Mouse (Mus musculus): ENCODE measurements around the gene Fam81a.

The Fam81a gene

GRCm38 (mm10) chr9:70142460-70142859 is at the start of gene Fam81a:
TSS of gene Fam81a (minus strand) at chr9:70142560.
- DNase-seq = no peak

- no peak for DNase-seq
Measured at GRCm38 (mm10) chr9:70182639-70183038, 40.3 kb upstream of the Fam81a start.

GRCm38 (mm10) chr9:70181719-70182118 is 39.4 kb upstream of the Fam81a start:
- DNase-seq = peak; percentile 13

GRCm38 (mm10) chr9:70176291-70176690 is 33.9 kb upstream of the Fam81a start:
- DNase-seq = no peak

GRCm38 (mm10) chr9:70174896-70175295 is 32.5 kb upstream of the Fam81a start:
- no peak for DNase-seq

GRCm38 (mm10) chr9:70174291-70174848 is 32.0 kb upstream of the Fam81a start:
- no peak for DNase-seq

- no peak for DNase-seq
Measured at GRCm38 (mm10) chr9:70168973-70169372, 26.6 kb upstream of the Fam81a start.

- DNase-seq = peak; percentile 51
Measured at GRCm38 (mm10) chr9:70160071-70160470, 17.7 kb upstream of the Fam81a start.

- no peak for DNase-seq
Measured at GRCm38 (mm10) chr9:70147618-70148017, 5.3 kb upstream of the Fam81a start.

- DNase-seq = no peak
Measured at GRCm38 (mm10) chr9:70145426-70145825, 3.1 kb upstream of the Fam81a start.

- no peak for DNase-seq
Measured at GRCm38 (mm10) chr9:70143326-70143725, 966 bp upstream of the Fam81a start.

- no peak for DNase-seq
Measured at GRCm38 (mm10) chr9:70141885-70142326, 454 bp downstream of the Fam81a start.

GRCm38 (mm10) chr9:70140871-70141796 is 1.2 kb downstream of the Fam81a start:
- DNase-seq = peak; percentile 87

- DNase-seq = no peak
Measured at GRCm38 (mm10) chr9:70140340-70140739, 2.0 kb downstream of the Fam81a start.

- no peak for DNase-seq
Measured at GRCm38 (mm10) chr9:70139331-70139885, 3.0 kb downstream of the Fam81a start.

GRCm38 (mm10) chr9:70138511-70138910 is 3.8 kb downstream of the Fam81a start:
- no peak for DNase-seq

GRCm38 (mm10) chr9:70137991-70138390 is 4.4 kb downstream of the Fam81a start:
- DNase-seq = no peak

GRCm38 (mm10) chr9:70135186-70135585 is 7.2 kb downstream of the Fam81a start:
- DNase-seq = no peak

- no peak for DNase-seq
Measured at GRCm38 (mm10) chr9:70134716-70135115, 7.6 kb downstream of the Fam81a start.

- no peak for DNase-seq
Measured at GRCm38 (mm10) chr9:70134215-70134614, 8.1 kb downstream of the Fam81a start.

- DNase-seq = no peak
Measured at GRCm38 (mm10) chr9:70130786-70131185, 11.6 kb downstream of the Fam81a start.

GRCm38 (mm10) chr9:70111869-70112286 is 30.5 kb downstream of the Fam81a start:
- DNase-seq = peak; percentile 28

GRCm38 (mm10) chr9:70110871-70111270 is 31.5 kb downstream of the Fam81a start:
- no peak for DNase-seq

- peak; percentile 68 for DNase-seq
Measured at GRCm38 (mm10) chr9:70109279-70109678, 33.1 kb downstream of the Fam81a start.

Measured in layer of hippocampus, adult 9-11 months (tissue).